Mouse (Mus musculus) liver, adult 2 months (tissue): ENCODE measurements around the gene Ahdc1.

Experiments used
- CTCF ChIP-seq: fragments of 200-500 bp; IDR thresholded peaks from 2 replicates; pipeline ENCODE4 v1.5.1; 2011; ENCODE audit warnings: low read depth, low read length, control low read depth
- POLR2A ChIP-seq: fragments of 200-500 bp; IDR thresholded peaks from 2 replicates; pipeline ENCODE4 v1.6.1; 2011; ENCODE audit warnings: low read length, control low read depth; ENCODE audit not compliant: insufficient read depth; ENCODE audit errors: extremely low read depth

- TF ChIP-seq CTCF (no peak), POLR2A (no peak)
Observed at GRCm38 (mm10) chr4:133028193-133028592, 17.1 kb downstream of the Ahdc1 start.
